Mouse (Mus musculus) ZHBTc4 (cell line): ENCODE data around the gene Sdr9c7.
"Not testable (repeated sequence)": the region's sequence is repeated elsewhere in the genome, so short reads cannot be mapped to it uniquely, and the experiment has no call there.

ENCODE experiments used
- DNase-seq: peaks from one replicate; pipeline ENCODE4 v3.0.0-alpha.2; 2011; ENCODE audit warnings: low read depth, low spot score

The Sdr9c7 gene

GRCm38 (mm10) chr10:127906138-127906537 is 7.8 kb downstream of the Sdr9c7 start:
- peak; percentile 36 for DNase-seq

GRCm38 (mm10) chr10:127907386-127907951 is 9.2 kb downstream of the Sdr9c7 start:
- DNase-seq = peak; percentile 95

GRCm38 (mm10) chr10:127915578-127915977 is 17.3 kb downstream of the Sdr9c7 start:
- no peak for DNase-seq

- DNase-seq = not testable (repeated sequence)
Measured at GRCm38 (mm10) chr10:127917183-127917582, 18.9 kb downstream of the Sdr9c7 start.

- DNase-seq = no peak
Measured at GRCm38 (mm10) chr10:127917651-127918050, 19.3 kb downstream of the Sdr9c7 start.

GRCm38 (mm10) chr10:127922241-127922640 is 23.9 kb downstream of the Sdr9c7 start:
- no peak for DNase-seq

GRCm38 (mm10) chr10:127923024-127923423 is 24.7 kb downstream of the Sdr9c7 start:
- DNase-seq = no peak

- no peak for DNase-seq
Measured at GRCm38 (mm10) chr10:127924597-127925378, 26.5 kb downstream of the Sdr9c7 start.

GRCm38 (mm10) chr10:127927737-127928136 is 29.4 kb downstream of the Sdr9c7 start:
- no peak for DNase-seq

GRCm38 (mm10) chr10:127932290-127932926 is 34.1 kb downstream of the Sdr9c7 start:
- no peak for DNase-seq

- no peak for DNase-seq
Measured at GRCm38 (mm10) chr10:127936271-127936670, 38.0 kb downstream of the Sdr9c7 start.

GRCm38 (mm10) chr10:127936747-127937409 is 38.6 kb downstream of the Sdr9c7 start:
- DNase-seq = peak; percentile 36

- DNase-seq = peak; percentile 61
Measured at GRCm38 (mm10) chr10:127937428-127938010, 39.2 kb downstream of the Sdr9c7 start.

- DNase-seq = peak; percentile 65
Measured at GRCm38 (mm10) chr10:127939667-127940066, 41.3 kb downstream of the Sdr9c7 start.

GRCm38 (mm10) chr10:127945432-127946064 is 47.2 kb downstream of the Sdr9c7 start:
- peak; percentile 93 for DNase-seq

GRCm38 (mm10) chr10:127949596-127950130 is 51.3 kb downstream of the Sdr9c7 start:
- DNase-seq = no peak

GRCm38 (mm10) chr10:127951390-127951789 is 53.1 kb downstream of the Sdr9c7 start:
- DNase-seq = no peak

- DNase-seq = no peak
Measured at GRCm38 (mm10) chr10:127951821-127952220, 53.5 kb downstream of the Sdr9c7 start.

GRCm38 (mm10) chr10:127955034-127955433 is 56.7 kb downstream of the Sdr9c7 start:
- DNase-seq = peak; percentile 59

- DNase-seq = peak; percentile 82
Measured at GRCm38 (mm10) chr10:127956168-127956816, 58.0 kb downstream of the Sdr9c7 start.
